Mouse (Mus musculus) gastrocnemius, postnatal 25 days (tissue): ENCODE results near the gene Fhl3. TPM values are rescaled to one million over a fixed set of nuclear protein-coding genes. Genes with fewer than 3 reads are reported as not detected.
A peak's percentile ranks its signal among the peaks of the same experiment; 100 is the strongest.
"Not testable (repeated sequence)": the region's sequence is repeated elsewhere in the genome, so short reads cannot be mapped to it uniquely, and the experiment has no call there.

ENCODE experiments used
- DNase-seq: peaks from one replicate; pipeline ENCODE4 v3.0.0; 2022
- total RNA-seq, 2 experiments: library from RNA; stranded (reverse); gene quantifications; 1 replicate in 1 of 2; 2 replicates in 1 of 2; pipeline ENCODE4 v1.2.3; 2021

Gene Fhl3
- total RNA-seq, 2 experiments from 2014 or later, result 200 to 220 TPM

GRCm38 (mm10) chr4:124708518-124709477 is 8.3 kb downstream of the Fhl3 start:
- peak; percentile 92 for DNase-seq

GRCm38 (mm10) chr4:124709961-124710446 is 9.5 kb downstream of the Fhl3 start:
- peak; percentile 41 for DNase-seq

GRCm38 (mm10) chr4:124710776-124711291 is 10.3 kb downstream of the Fhl3 start:
- no peak for DNase-seq

GRCm38 (mm10) chr4:124712618-124713017 is 12.1 kb downstream of the Fhl3 start:
- DNase-seq, result no peak

- not testable (repeated sequence) for DNase-seq
Observed at GRCm38 (mm10) chr4:124713850-124714249, 13.3 kb downstream of the Fhl3 start.

- DNase-seq, result peak; percentile 94
Observed at GRCm38 (mm10) chr4:124714545-124715481, 14.3 kb downstream of the Fhl3 start, which contains the start of gene Sf3a3. Sf3a3 (plus strand) TSS chr4:124714776.

- no peak for DNase-seq
Observed at GRCm38 (mm10) chr4:124719101-124719500, 18.6 kb downstream of the Fhl3 start.

- no peak for DNase-seq
Observed at GRCm38 (mm10) chr4:124726121-124726520, 25.6 kb downstream of the Fhl3 start.

- DNase-seq, result no peak
Observed at GRCm38 (mm10) chr4:124736952-124737351, 36.5 kb downstream of the Fhl3 start.

GRCm38 (mm10) chr4:124737486-124737885 is 37.0 kb downstream of the Fhl3 start:
- no peak for DNase-seq

- DNase-seq, result no peak
Observed at GRCm38 (mm10) chr4:124738013-124738412, 37.5 kb downstream of the Fhl3 start.

- DNase-seq, result no peak
Observed at GRCm38 (mm10) chr4:124738783-124739182, 38.3 kb downstream of the Fhl3 start.

GRCm38 (mm10) chr4:124741376-124742343 is 41.2 kb downstream of the Fhl3 start, which contains the start of gene Inpp5b:
Inpp5b (plus strand) TSS chr4:124741850.
- DNase-seq, result peak; percentile 80

- DNase-seq, result no peak
Observed at GRCm38 (mm10) chr4:124742839-124743238, 42.3 kb downstream of the Fhl3 start.

- DNase-seq, result no peak
Observed at GRCm38 (mm10) chr4:124746577-124746976, 46.1 kb downstream of the Fhl3 start.

GRCm38 (mm10) chr4:124747851-124748250 is 47.4 kb downstream of the Fhl3 start:
- DNase-seq, result no peak

- peak; percentile 98 for DNase-seq
Observed at GRCm38 (mm10) chr4:124751300-124752250, 51.1 kb downstream of the Fhl3 start.

GRCm38 (mm10) chr4:124752281-124753199 is 52.0 kb downstream of the Fhl3 start:
- DNase-seq, result no peak
